Mouse (Mus musculus): ENCODE data around the gene Wdr35. TPM values are rescaled to one million over a fixed set of nuclear protein-coding genes. Genes with fewer than 3 reads are reported as not detected.

Gene Wdr35
- polyA plus RNA-seq, 1 experiment from 2014 or later, result 21.6 TPM

DNA sequence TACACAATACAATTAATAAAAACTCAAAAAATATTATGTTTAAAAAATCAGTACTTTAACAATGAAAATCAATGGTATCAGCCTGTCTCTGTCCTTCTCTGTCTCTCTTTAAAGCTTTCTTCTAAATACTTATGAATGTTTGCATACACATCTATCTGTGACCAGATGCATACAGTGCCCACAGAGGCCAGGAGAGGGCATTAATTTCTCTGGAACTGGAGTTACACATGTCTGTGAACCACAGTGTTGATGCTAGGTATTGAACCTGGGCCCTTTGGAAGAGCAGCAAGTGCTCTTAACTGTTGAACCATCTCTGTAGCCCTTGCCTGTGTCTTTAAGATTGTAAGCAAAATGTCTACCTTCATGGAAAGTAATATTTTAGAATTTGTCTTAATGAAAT is 59.4 kb downstream of the Wdr35 start:
- peaks cover under 1% of the 10 kb centered on the region; the same call in 1 of the 2 replicates for H3K36me3 ChIP-seq (ENCODE audit: control insufficient read depth, insufficient read depth, low read length)
- no peaks in the 10 kb centered on the region for H3K4me1 ChIP-seq (ENCODE audit: control insufficient read depth, insufficient read depth, low read length)
- DNase-seq (ENCODE audit: low spot score), result no peak
- no peak overlapping the region for H3K27ac ChIP-seq (ENCODE audit: low read depth, low read length)
- no peak overlapping the region for H3K9ac ChIP-seq (ENCODE audit: low read length)
- no peaks in the 10 kb centered on the region for H3K27me3 ChIP-seq (replicated peaks; ENCODE audit: control insufficient read depth, insufficient read depth, low read length)
- no peak for ATAC-seq
- no peaks in the 10 kb centered on the region for H3K9me3 ChIP-seq (replicated peaks; ENCODE audit: control insufficient read depth, low read length)
- H3K4me3 ChIP-seq (ENCODE audit: low read depth, low read length), result no peak overlapping the region
- no peak overlapping the region for H3K4me2 ChIP-seq (ENCODE audit: low read length)

DNA sequence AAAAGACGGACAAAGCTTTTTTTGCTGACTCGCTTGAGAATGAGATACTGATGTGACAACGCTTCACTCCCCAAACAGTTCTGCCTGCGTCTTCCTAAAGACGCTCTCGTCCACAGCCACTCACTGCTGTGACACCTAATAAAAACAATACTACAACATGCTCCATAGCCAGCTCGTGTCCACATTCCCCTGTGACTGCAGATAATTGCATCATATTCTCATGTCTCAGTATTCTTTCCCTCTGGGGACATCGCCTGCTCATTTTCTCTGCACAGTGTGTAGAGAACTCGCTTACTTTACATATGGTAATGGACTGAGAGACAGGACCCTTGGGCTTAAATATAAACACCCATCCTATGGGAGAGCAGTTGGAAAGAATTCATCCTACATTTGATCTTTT is 62.7 kb downstream of the Wdr35 start:
- H3K9ac ChIP-seq (ENCODE audit: low read length), result no peak overlapping the region
- no peak overlapping the region for H3K4me3 ChIP-seq (ENCODE audit: low read depth, low read length)
- H3K36me3 ChIP-seq (ENCODE audit: control insufficient read depth, insufficient read depth, low read length), result no peaks in the 10 kb centered on the region
- no peak overlapping the region for H3K27ac ChIP-seq (ENCODE audit: low read depth, low read length)
- ATAC-seq (no peak), DNase-seq (ENCODE audit: low spot score) (no peak)
- no peaks in the 10 kb centered on the region for H3K9me3 ChIP-seq (replicated peaks; ENCODE audit: control insufficient read depth, low read length)
- no peak overlapping the region for H3K4me2 ChIP-seq (ENCODE audit: low read length)
- no peaks in the 10 kb centered on the region for H3K4me1 ChIP-seq (ENCODE audit: control insufficient read depth, insufficient read depth, low read length)
- no peaks in the 10 kb centered on the region for H3K27me3 ChIP-seq (replicated peaks; ENCODE audit: control insufficient read depth, insufficient read depth, low read length)
- 84% methylated on average over 9 of the region's 9 CpGs for WGBS

DNA sequence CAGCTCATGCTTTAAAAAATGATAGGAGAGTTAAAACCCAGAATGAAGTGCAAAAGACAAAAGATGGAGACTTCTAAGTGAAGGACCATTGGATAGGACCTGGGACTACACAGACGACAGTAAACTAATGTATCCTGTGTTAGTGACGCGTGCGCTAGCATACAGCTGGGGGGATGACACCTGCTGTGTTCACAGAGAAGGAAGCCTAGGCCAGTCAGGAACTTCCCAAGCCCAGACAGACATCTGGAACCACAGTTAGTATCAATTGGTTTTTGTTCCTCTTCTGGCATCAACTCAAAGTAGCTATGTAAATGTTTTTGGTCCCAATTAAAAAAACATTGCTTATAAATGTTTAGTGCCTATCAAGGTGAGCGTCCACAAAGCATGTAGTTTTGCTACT is 66.5 kb downstream of the Wdr35 start:
- Histone ChIP-seq H3K4me1 (ENCODE audit: control insufficient read depth, insufficient read depth, low read length) (no peaks in the 10 kb centered on the region), H3K27ac (ENCODE audit: low read depth, low read length) (no peak overlapping the region), H3K4me2 (ENCODE audit: low read length) (no peak overlapping the region), H3K36me3 (ENCODE audit: control insufficient read depth, insufficient read depth, low read length) (no peaks in the 10 kb centered on the region), H3K4me3 (ENCODE audit: low read depth, low read length) (no peak overlapping the region), H3K9ac (ENCODE audit: low read length) (no peak overlapping the region), H3K27me3 (replicated peaks; ENCODE audit: control insufficient read depth, insufficient read depth, low read length) (no peaks in the 10 kb centered on the region), H3K9me3 (replicated peaks; ENCODE audit: control insufficient read depth, low read length) (no peaks in the 10 kb centered on the region)
- WGBS, result 85% methylated on average over 5 of the region's 5 CpGs
- no peak for DNase-seq (ENCODE audit: low spot score)
- no peak for ATAC-seq

DNA sequence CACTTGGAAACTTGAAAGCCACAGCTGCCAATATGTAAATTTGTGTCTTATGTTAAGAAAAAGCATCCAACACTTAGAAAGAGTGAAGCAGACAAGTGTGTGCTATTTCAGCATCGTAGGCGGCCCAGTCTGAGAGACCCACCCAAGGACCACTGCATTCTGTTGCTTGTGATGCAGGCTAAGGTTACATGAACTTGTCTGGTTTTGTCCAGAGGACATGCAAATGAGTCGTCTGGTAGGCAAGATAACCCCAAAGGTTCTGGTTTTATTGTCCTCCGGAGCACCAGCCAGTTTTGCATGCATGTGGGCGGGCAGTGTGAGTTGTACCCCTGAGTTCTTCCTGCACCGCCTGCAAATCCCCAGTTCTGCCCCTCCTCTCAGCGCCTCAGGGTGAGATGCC is 67.0 kb downstream of the Wdr35 start:
- H3K9ac ChIP-seq (ENCODE audit: low read length), result no peak overlapping the region
- no peaks in the 10 kb centered on the region for H3K4me1 ChIP-seq (ENCODE audit: control insufficient read depth, insufficient read depth, low read length)
- ATAC-seq, result no peak
- no peaks in the 10 kb centered on the region for H3K9me3 ChIP-seq (replicated peaks; ENCODE audit: control insufficient read depth, low read length)
- no peaks in the 10 kb centered on the region for H3K36me3 ChIP-seq (ENCODE audit: control insufficient read depth, insufficient read depth, low read length)
- 75% methylated on average over 7 of the region's 7 CpGs for WGBS
- H3K27ac ChIP-seq (ENCODE audit: low read depth, low read length), result no peak overlapping the region
- no peak overlapping the region for H3K4me2 ChIP-seq (ENCODE audit: low read length)
- no peak for DNase-seq (ENCODE audit: low spot score)
- no peaks in the 10 kb centered on the region for H3K27me3 ChIP-seq (replicated peaks; ENCODE audit: control insufficient read depth, insufficient read depth, low read length)
- H3K4me3 ChIP-seq (ENCODE audit: low read depth, low read length), result no peak overlapping the region

- no peak overlapping the region for H3K4me3 ChIP-seq (ENCODE audit: low read depth, low read length)
- H3K27ac ChIP-seq (ENCODE audit: low read depth, low read length), result no peak overlapping the region
- no peaks in the 10 kb centered on the region for H3K9me3 ChIP-seq (replicated peaks; ENCODE audit: control insufficient read depth, low read length)
- 72% methylated on average over 5 of the region's 5 CpGs for WGBS
- H3K9ac ChIP-seq (ENCODE audit: low read length), result no peak overlapping the region
- H3K4me2 ChIP-seq (ENCODE audit: low read length), result no peak overlapping the region
- H3K4me1 ChIP-seq (ENCODE audit: control insufficient read depth, insufficient read depth, low read length), result no peaks in the 10 kb centered on the region
- ATAC-seq (no peak), DNase-seq (ENCODE audit: low spot score) (no peak)
- H3K27me3 ChIP-seq (replicated peaks; ENCODE audit: control insufficient read depth, insufficient read depth, low read length), result no peaks in the 10 kb centered on the region
- no peaks in the 10 kb centered on the region for H3K36me3 ChIP-seq (ENCODE audit: control insufficient read depth, insufficient read depth, low read length)
Observed at GRCm38 (mm10) chr12:9042316-9042715, 68.6 kb downstream of the Wdr35 start.

DNA sequence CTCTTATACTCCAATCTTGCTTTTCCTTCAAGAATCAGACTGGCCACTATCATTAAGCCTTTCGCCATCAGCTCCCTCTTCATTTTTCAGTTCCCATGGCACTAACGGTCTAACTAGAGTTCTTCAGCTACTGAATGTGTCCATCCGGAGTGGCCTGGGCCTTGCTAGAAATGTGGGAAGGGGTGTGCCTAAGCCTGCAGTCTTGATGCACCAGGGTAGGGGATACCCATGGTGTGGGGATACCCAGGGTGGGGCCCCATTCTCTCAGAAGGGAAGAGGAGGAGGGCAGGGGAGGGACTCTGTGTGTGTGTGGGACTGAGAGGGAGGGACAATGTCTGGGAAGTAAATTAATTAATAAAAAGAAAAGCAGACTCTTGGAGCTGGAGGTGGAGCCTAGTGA is 69.1 kb downstream of the Wdr35 start:
- ATAC-seq, result peak; percentile 18; the same call in 1 of the 2 replicates
- Histone ChIP-seq H3K4me1 (ENCODE audit: control insufficient read depth, insufficient read depth, low read length) (no peaks in the 10 kb centered on the region), H3K27me3 (replicated peaks; ENCODE audit: control insufficient read depth, insufficient read depth, low read length) (no peaks in the 10 kb centered on the region), H3K27ac (ENCODE audit: low read depth, low read length) (no peak overlapping the region), H3K4me2 (ENCODE audit: low read length) (no peak overlapping the region), H3K36me3 (ENCODE audit: control insufficient read depth, insufficient read depth, low read length) (no peaks in the 10 kb centered on the region), H3K9ac (ENCODE audit: low read length) (no peak overlapping the region), H3K9me3 (replicated peaks; ENCODE audit: control insufficient read depth, low read length) (no peaks in the 10 kb centered on the region), H3K4me3 (ENCODE audit: low read depth, low read length) (no peak overlapping the region)
- WGBS, result 78% methylated on average over 3 of the region's 3 CpGs
- DNase-seq (ENCODE audit: low spot score), result no peak

DNA sequence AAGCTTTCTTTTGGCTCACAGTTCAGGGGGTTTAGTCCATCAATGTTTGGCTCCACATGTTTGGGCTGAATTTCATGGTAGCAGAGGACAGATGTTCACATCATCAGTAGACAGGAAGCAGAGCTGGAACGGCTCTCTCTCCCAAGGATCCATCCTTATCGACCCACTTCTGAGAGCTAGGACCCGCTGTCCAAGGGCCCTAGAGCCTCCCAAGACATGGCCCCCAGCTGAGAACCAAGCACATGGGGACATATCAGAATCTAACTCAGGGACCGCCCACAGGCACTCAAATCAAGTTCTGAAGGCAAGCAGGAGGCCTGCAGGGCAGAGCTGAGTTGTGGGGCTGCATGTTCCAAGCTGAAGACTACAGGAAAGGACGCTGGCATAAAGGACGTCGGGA is 71.0 kb downstream of the Wdr35 start:
- H3K4me1 ChIP-seq (ENCODE audit: control insufficient read depth, insufficient read depth, low read length), result no peaks in the 10 kb centered on the region
- no peak overlapping the region for H3K9ac ChIP-seq (ENCODE audit: low read length)
- no peak overlapping the region for H3K4me2 ChIP-seq (ENCODE audit: low read length)
- H3K9me3 ChIP-seq (replicated peaks; ENCODE audit: control insufficient read depth, low read length), result no peaks in the 10 kb centered on the region
- H3K27ac ChIP-seq (ENCODE audit: low read depth, low read length), result no peak overlapping the region
- no peak overlapping the region for H3K4me3 ChIP-seq (ENCODE audit: low read depth, low read length)
- 96% methylated on average over 7 of the region's 7 CpGs for WGBS
- H3K36me3 ChIP-seq (ENCODE audit: control insufficient read depth, insufficient read depth, low read length), result no peaks in the 10 kb centered on the region
- no peaks in the 10 kb centered on the region for H3K27me3 ChIP-seq (replicated peaks; ENCODE audit: control insufficient read depth, insufficient read depth, low read length)
- ATAC-seq (no peak), DNase-seq (ENCODE audit: low spot score) (no peak)

- Histone ChIP-seq H3K27me3 (replicated peaks; ENCODE audit: control insufficient read depth, insufficient read depth, low read length) (no peaks in the 10 kb centered on the region), H3K4me2 (ENCODE audit: low read length) (no peak overlapping the region), H3K27ac (ENCODE audit: low read depth, low read length) (no peak overlapping the region), H3K9ac (ENCODE audit: low read length) (no peak overlapping the region), H3K4me1 (ENCODE audit: control insufficient read depth, insufficient read depth, low read length) (no peaks in the 10 kb centered on the region), H3K36me3 (ENCODE audit: control insufficient read depth, insufficient read depth, low read length) (no peaks in the 10 kb centered on the region), H3K9me3 (replicated peaks; ENCODE audit: control insufficient read depth, low read length) (no peaks in the 10 kb centered on the region), H3K4me3 (ENCODE audit: low read depth, low read length) (no peak overlapping the region)
- ATAC-seq (no peak), DNase-seq (ENCODE audit: low spot score) (no peak)
- WGBS, result 69% methylated on average over 4 of the region's 4 CpGs
Observed at GRCm38 (mm10) chr12:9046674-9047073, 73.0 kb downstream of the Wdr35 start.

DNA sequence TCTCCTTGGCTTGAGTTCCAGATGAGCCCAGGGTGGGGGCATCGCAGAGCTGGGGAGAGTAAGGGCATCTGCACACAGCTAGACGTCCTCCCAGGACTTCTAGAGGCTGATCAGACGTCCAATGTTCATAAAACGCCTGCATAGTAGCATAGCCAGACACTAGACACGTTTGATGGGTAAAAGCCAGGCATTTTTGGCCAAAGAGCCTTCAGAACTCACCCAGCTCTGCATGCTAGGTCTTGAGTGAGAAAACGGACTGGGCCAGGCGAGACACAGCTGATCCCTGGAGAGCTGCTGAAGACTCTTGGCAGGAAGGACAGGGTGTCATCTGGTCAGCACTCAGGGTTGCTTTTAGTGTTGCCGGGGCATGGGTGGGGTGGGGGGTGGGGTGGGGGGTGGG is 74.4 kb downstream of the Wdr35 start:
- Histone ChIP-seq H3K27me3 (replicated peaks; ENCODE audit: control insufficient read depth, insufficient read depth, low read length) (no peaks in the 10 kb centered on the region), H3K9me3 (replicated peaks; ENCODE audit: control insufficient read depth, low read length) (no peaks in the 10 kb centered on the region), H3K4me3 (ENCODE audit: low read depth, low read length) (no peak overlapping the region), H3K9ac (ENCODE audit: low read length) (no peak overlapping the region), H3K4me2 (ENCODE audit: low read length) (no peak overlapping the region), H3K4me1 (ENCODE audit: control insufficient read depth, insufficient read depth, low read length) (no peaks in the 10 kb centered on the region), H3K36me3 (ENCODE audit: control insufficient read depth, insufficient read depth, low read length) (no peaks in the 10 kb centered on the region), H3K27ac (ENCODE audit: low read depth, low read length) (no peak overlapping the region)
- no peak for DNase-seq (ENCODE audit: low spot score)
- ATAC-seq, result no peak
- 78% methylated on average over 8 of the region's 8 CpGs for WGBS

- Histone ChIP-seq H3K4me1 (ENCODE audit: control insufficient read depth, insufficient read depth, low read length) (no peaks in the 10 kb centered on the region), H3K36me3 (ENCODE audit: control insufficient read depth, insufficient read depth, low read length) (no peaks in the 10 kb centered on the region), H3K9ac (ENCODE audit: low read length) (no peak overlapping the region), H3K27ac (ENCODE audit: low read depth, low read length) (no peak overlapping the region), H3K9me3 (replicated peaks; ENCODE audit: control insufficient read depth, low read length) (no peaks in the 10 kb centered on the region), H3K4me2 (ENCODE audit: low read length) (no peak overlapping the region), H3K27me3 (replicated peaks; ENCODE audit: control insufficient read depth, insufficient read depth, low read length) (no peaks in the 10 kb centered on the region), H3K4me3 (ENCODE audit: low read depth, low read length) (no peak overlapping the region)
- DNase-seq (ENCODE audit: low spot score) (no peak), ATAC-seq (no peak)
- 40% methylated on average over 6 of the region's 6 CpGs for WGBS
Observed at GRCm38 (mm10) chr12:9050824-9051223, 77.1 kb downstream of the Wdr35 start.
